Comparison of ENCODE assay signal across 8 mouse cellular contexts in genomic region chr2:58565267-58565666, GRCm38 (mm10). TPM values are rescaled to one million over a fixed set of nuclear protein-coding genes. Genes with fewer than 3 reads are reported as not detected.
DNase-seq lines count a peak whose midpoint lies in the region; ATAC-seq and TF ChIP-seq lines count a peak whose summit lies in the region.

No protein-coding gene starts in this region.

- 39% methylated on average over 6 of the region's 6 CpGs for WGBS in embryonic facial prominence, embryonic 14.5 days
- WGBS in heart, embryonic 13.5 days, result 16% methylated on average over 6 of the region's 6 CpGs
- 56% methylated on average over 6 of the region's 6 CpGs for WGBS in midbrain, embryonic 12.5 days

- H3K4me1 ChIP-seq in embryonic facial prominence, embryonic 14.5 days (ENCODE audit: control insufficient read depth, insufficient read depth, low read length), result peaks cover 40% of the 10 kb centered on the region
- peaks cover 57% of the 10 kb centered on the region for H3K4me1 ChIP-seq in heart, embryonic 13.5 days
- H3K4me1 ChIP-seq in midbrain, embryonic 12.5 days, result peaks cover 39% of the 10 kb centered on the region

- peak overlapping the region; percentile 70 for H3K4me3 ChIP-seq in layer of hippocampus, adult 2 months
- peak overlapping the region; percentile 84 for H3K4me3 ChIP-seq in embryonic facial prominence, embryonic 14.5 days (ENCODE audit: low read depth, low read length)
- H3K4me3 ChIP-seq in heart, embryonic 13.5 days, result peak overlapping the region; percentile 96
- H3K4me3 ChIP-seq in left cerebral cortex, adult 2 months, result peak overlapping the region; percentile 72
- H3K4me3 ChIP-seq in midbrain, embryonic 12.5 days, result peak overlapping the region; percentile 90

- H3K27me3 ChIP-seq in embryonic facial prominence, embryonic 14.5 days (replicated peaks; ENCODE audit: control insufficient read depth, insufficient read depth, low read length), result no peaks in the 10 kb centered on the region
- H3K27me3 ChIP-seq in heart, embryonic 13.5 days (replicated peaks), result no peaks in the 10 kb centered on the region
- H3K27me3 ChIP-seq in midbrain, embryonic 12.5 days, result no peaks in the 10 kb centered on the region

- no peaks in the 10 kb centered on the region for H3K9me3 ChIP-seq in embryonic facial prominence, embryonic 14.5 days (ENCODE audit: control insufficient read depth, low read length)
- H3K9me3 ChIP-seq in heart, embryonic 13.5 days, result no peaks in the 10 kb centered on the region
- H3K9me3 ChIP-seq in midbrain, embryonic 12.5 days, result no peaks in the 10 kb centered on the region

- 0 out of 2 replicates have a peak overlapping the region, but pooled peaks have one; percentile 42 for H3K9ac ChIP-seq in embryonic facial prominence, embryonic 14.5 days (ENCODE audit: low read depth, low read length)
- H3K9ac ChIP-seq in heart, embryonic 13.5 days, result peak overlapping the region; percentile 97
- H3K9ac ChIP-seq in midbrain, embryonic 12.5 days (replicated peaks), result 0 out of 2 replicates have a peak overlapping the region, but pooled peaks have one; percentile 2

- ATAC-seq in embryonic facial prominence, embryonic 14.5 days (ENCODE audit: low read depth), result no peak
- ATAC-seq in heart, embryonic 13.5 days (ENCODE audit: extremely low read depth, insufficient number of reproducible peaks, low FRiP score, low TSS enrichment), result 0 out of 2 replicates have a peak, but pooled peaks have one; percentile 28
- ATAC-seq in midbrain, embryonic 12.5 days (ENCODE audit: low FRiP score, low read depth), result no peak
- ATAC-seq in activated CD4-positive, CD25-positive, alpha-beta regulatory T cell, adult 4 months, result no peak

- no peak for DNase-seq in layer of hippocampus, adult 2 months (ENCODE audit: low spot score in 2 of 2)
- DNase-seq in layer of hippocampus, postnatal 25 days (ENCODE audit: extremely low spot score in 1 of 2, low spot score in 1 of 2), result no peak
- no peak for DNase-seq in embryonic facial prominence, embryonic 14.5 days (ENCODE audit: low spot score)
- DNase-seq in left cerebral cortex, adult 2 months (ENCODE audit: extremely low spot score in 1 of 2, low spot score in 2 of 2), result peak; percentile 36 to 70
- DNase-seq in T-cell, adult 2 months (ENCODE audit: low spot score), result no peak

- peak overlapping the region; percentile 61 for H3K4me2 ChIP-seq in embryonic facial prominence, embryonic 14.5 days (ENCODE audit: low read depth, low read length)
- peak overlapping the region; percentile 82 for H3K4me2 ChIP-seq in heart, embryonic 13.5 days
- H3K4me2 ChIP-seq in midbrain, embryonic 12.5 days (replicated peaks), result peak overlapping the region; percentile 69

- H3K36me3 ChIP-seq in embryonic facial prominence, embryonic 14.5 days (ENCODE audit: control insufficient read depth, insufficient read depth, low read length), result no peaks in the 10 kb centered on the region
- no peaks in the 10 kb centered on the region for H3K36me3 ChIP-seq in heart, embryonic 13.5 days
- H3K36me3 ChIP-seq in midbrain, embryonic 12.5 days, result no peaks in the 10 kb centered on the region

- TF ChIP-seq CTCF in layer of hippocampus, adult 2 months (conservative IDR thresholded peaks at IDR 0.05), result no peak
- no peak for TF ChIP-seq CTCF in left cerebral cortex, adult 2 months (IDR thresholded peaks at IDR 0.05)

- intact Hi-C loops in left cerebral cortex, adult 2 months (cut with DNase I), result loop anchor here (1.0 to 5.0 kb wide), 2 partner anchors 88 to 102 kb away; no protein-coding TSS in a partner anchor

- peak overlapping the region; percentile 96; the same call in 1 of the 2 replicates for H3K27ac ChIP-seq in layer of hippocampus, adult 2 months
- H3K27ac ChIP-seq in embryonic facial prominence, embryonic 14.5 days (replicated peaks; ENCODE audit: low read depth, low read length), result peak overlapping the region; percentile 99; the same call in 1 of the 2 replicates
- peak overlapping the region; percentile 98 for H3K27ac ChIP-seq in heart, embryonic 13.5 days (replicated peaks)
- peak overlapping the region; percentile 19; the same call in 1 of the 2 replicates for H3K27ac ChIP-seq in left cerebral cortex, adult 2 months
- H3K27ac ChIP-seq in midbrain, embryonic 12.5 days (replicated peaks), result no peak overlapping the region

RNA-seq across cellular contexts. Expression of gene Acvr1, which starts 1.7 kb away (rescaled TPM):
- 10 to 100 TPM; 46.0 to 48.2 TPM for total RNA-seq in layer of hippocampus, adult 2 months (2021)
- 10 to 100 TPM; 43.1 to 48.2 TPM for total RNA-seq in layer of hippocampus, postnatal 25 days (2021)
- polyA plus RNA-seq in embryonic facial prominence, embryonic 14.5 days (2014; fragmentation: Nextera tagmentation; extraction: Ambion mirVana), result 14.7 and 15.0 TPM in 2 replicates
- 9.2 and 9.8 TPM in 2 replicates for polyA plus RNA-seq in heart, embryonic 13.5 days (2015; fragmentation: Nextera tagmentation; extraction: Ambion mirVana)
- 10 to 100 TPM; 32.9 to 36.6 TPM for total RNA-seq in left cerebral cortex, adult 2 months (2021)
- 3.8 and 4.7 TPM in 2 replicates for polyA plus RNA-seq in midbrain, embryonic 12.5 days (2016; fragmentation: Nextera tagmentation; extraction: Ambion mirVana)
- polyA plus RNA-seq in activated CD4-positive, CD25-positive, alpha-beta regulatory T cell, adult 4 months (2017; shearing (Covaris generic)), result under 1 TPM in 1 of 2 experiments, not detected in 1; 0.65 TPM

RNA-seq across cellular contexts. Expression of gene Upp2, which starts 1.8 kb away (rescaled TPM):
- 10 to 100 TPM; 32.7 to 38.5 TPM for total RNA-seq in layer of hippocampus, adult 2 months (2021)
- 10 to 100 TPM; 30.9 to 32.5 TPM for total RNA-seq in layer of hippocampus, postnatal 25 days (2021)
- 8.5 and 8.7 TPM in 2 replicates for polyA plus RNA-seq in embryonic facial prominence, embryonic 14.5 days (2014; fragmentation: Nextera tagmentation; extraction: Ambion mirVana)
- 6.4 and 7.6 TPM in 2 replicates for polyA plus RNA-seq in heart, embryonic 13.5 days (2015; fragmentation: Nextera tagmentation; extraction: Ambion mirVana)
- total RNA-seq in left cerebral cortex, adult 2 months (2021), result 10 to 100 TPM; 26.7 to 33.8 TPM
- 7.4 and 8.1 TPM in 2 replicates for polyA plus RNA-seq in midbrain, embryonic 12.5 days (2016; fragmentation: Nextera tagmentation; extraction: Ambion mirVana)
- under 1 TPM in 1 of 2 experiments, not detected in 1; 0.32 TPM for polyA plus RNA-seq in activated CD4-positive, CD25-positive, alpha-beta regulatory T cell, adult 4 months (2017; shearing (Covaris generic))

Comparison
In these comparisons a context has a peak if more than half of its experiments do, and no peak if none do; other contexts are left out.
1. DNase-seq: peak in left cerebral cortex, adult 2 months (2 of 2); none in layer of hippocampus, adult 2 months (0 of 2), layer of hippocampus, postnatal 25 days (0 of 2), embryonic facial prominence, embryonic 14.5 days (single experiment) and T-cell, adult 2 months (single experiment).
2. H3K9ac ChIP-seq: peak in every context shown above with its lines; median percentile 97 in heart, embryonic 13.5 days; 42 in embryonic facial prominence, embryonic 14.5 days; 2 in midbrain, embryonic 12.5 days.
3. Peak in every context shown above with its lines, with median percentiles within 50 percentile points of each other: H3K4me3 ChIP-seq and H3K4me2 ChIP-seq.